Mouse (Mus musculus) hindbrain, embryonic 16.5 days (tissue): ENCODE results near the gene Cd320. TPM values are rescaled to one million over a fixed set of nuclear protein-coding genes. Genes with fewer than 3 reads are reported as not detected.
"Not testable (repeated sequence)": the region's sequence is repeated elsewhere in the genome, so short reads cannot be mapped to it uniquely, and the experiment has no call there.

Experiments
- ATAC-seq: fragments of 200-750 bp; cut with Nextera tagmentation; 2 replicates; pipeline ENCODE4 v1.8.0; 2017; ENCODE audit warnings: moderate TSS enrichment, moderate library complexity
- H3K27ac ChIP-seq: fragments of 300-500 bp; sonication (generic); 2 replicates; pipeline ENCODE4 v1.5.1; 2014; ENCODE audit warnings: low read depth, mild to moderate bottlenecking, control low read depth, low read length, moderate library complexity
- H3K27me3 ChIP-seq: fragments of 300-500 bp; sonication (generic); replicated peaks from 2 replicates; pipeline ENCODE4 v1.6.1; 2014; ENCODE audit warnings: low read length; ENCODE audit not compliant: control insufficient read depth, insufficient read depth
- H3K36me3 ChIP-seq: fragments of 300-500 bp; sonication (generic); 2 replicates; pipeline ENCODE4 v1.6.1; 2014; ENCODE audit warnings: mild to moderate bottlenecking, low read length, moderate library complexity, mixed read lengths; ENCODE audit not compliant: control insufficient read depth, insufficient read depth
- H3K4me1 ChIP-seq: fragments of 300-500 bp; sonication (generic); 2 replicates; pipeline ENCODE4 v1.6.1; 2014; ENCODE audit warnings: low read depth, low read length; ENCODE audit not compliant: control insufficient read depth, insufficient read depth
- H3K4me2 ChIP-seq: fragments of 300-500 bp; sonication (generic); 2 replicates; pipeline ENCODE4 v1.6.1; 2014; ENCODE audit warnings: mild to moderate bottlenecking, low read length, control low read depth, moderate library complexity
- H3K4me3 ChIP-seq: fragments of 300-500 bp; sonication (generic); 2 replicates; pipeline ENCODE4 v1.5.1; 2014; ENCODE audit warnings: mild to moderate bottlenecking, low read length, control low read depth, moderate library complexity
- H3K9ac ChIP-seq: fragments of 300-500 bp; sonication (generic); 2 replicates; pipeline ENCODE4 v1.6.1; 2014; ENCODE audit warnings: low read depth, mild to moderate bottlenecking, control low read depth, low read length, moderate library complexity
- H3K9me3 ChIP-seq: fragments of 300-500 bp; sonication (generic); 2 replicates; pipeline ENCODE4 v1.6.1; 2014; ENCODE audit warnings: mild to moderate bottlenecking, low read length, moderate library complexity; ENCODE audit not compliant: control insufficient read depth
- WGBS: fragments of 180-500 bp; shearing (Covaris S2); extraction: QIAGEN DNeasy Blood & Tissue Kit; methylation state at CpG from one replicate; pipeline ENCODE4 v1.1.7; 2014; 5-methylcytosine and 5-hydroxymethylcytosine counted together
- polyA plus RNA-seq: library from polyadenylated mRNA; unstranded; fragments of >200 nt; fragmentation: Nextera tagmentation; extraction: Ambion mirVana; gene quantifications from 2 replicates; pipeline ENCODE4 v1.2.1, GENCODE M21; 2015

Cd320 gene
- polyA plus RNA-seq, 1 experiment from 2014 or later, result 59.8 TPM

DNA sequence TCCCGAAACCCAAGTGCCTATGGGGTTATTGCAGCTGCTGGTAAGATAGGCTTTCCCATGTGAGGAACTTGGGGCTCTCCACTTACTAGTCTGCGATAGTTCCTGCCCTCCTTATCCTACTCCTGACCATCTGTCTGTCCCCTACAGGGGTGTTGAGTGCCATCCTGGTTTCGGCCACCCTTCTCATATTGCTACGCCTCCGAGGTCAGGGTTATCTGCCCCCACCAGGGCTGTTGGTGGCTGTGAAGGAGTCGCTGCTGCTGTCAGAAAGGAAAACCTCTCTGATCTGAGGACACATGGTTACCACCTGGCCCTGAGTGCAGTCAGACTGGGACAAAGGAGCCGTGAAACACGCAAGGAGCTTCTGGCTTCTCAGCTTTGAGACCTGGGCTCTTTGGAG, 5.2 kb downstream of the Cd320 start:
- Histone ChIP-seq H3K4me2 (no peak overlapping the region), H3K9ac (no peak overlapping the region), H3K4me1 (peaks cover 12% of the 10 kb centered on the region), H3K27me3 (no peaks in the 10 kb centered on the region), H3K27ac (no peak overlapping the region), H3K36me3 (peaks cover 10% of the 10 kb centered on the region; the same call in 1 of the 2 replicates), H3K4me3 (no peak overlapping the region), H3K9me3 (no peaks in the 10 kb centered on the region)
- WGBS, result 91% methylated on average over 8 of the region's 8 CpGs
- ATAC-seq, result no peak

DNA sequence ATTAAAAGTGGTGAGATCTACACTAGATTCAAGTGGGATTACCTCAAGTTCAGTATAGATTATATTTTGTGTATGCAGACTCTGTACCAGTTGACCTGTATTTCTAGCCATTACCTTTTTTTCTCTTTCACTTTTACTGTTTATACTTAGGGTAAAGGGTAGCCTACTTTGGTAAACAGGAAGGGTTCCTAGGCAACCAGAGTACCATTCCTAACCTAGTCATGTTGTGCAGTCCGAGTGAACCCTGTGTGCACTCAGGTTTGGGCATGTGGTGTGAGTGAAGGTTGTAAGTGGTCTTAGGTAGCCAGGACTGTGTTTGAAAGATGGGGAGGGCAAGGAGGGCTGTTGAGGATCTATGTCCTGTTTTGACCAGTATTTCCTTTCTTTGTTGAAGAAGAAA, 8.4 kb downstream of the Cd320 start:
- H3K27ac ChIP-seq, result no peak overlapping the region
- peaks cover 10% of the 10 kb centered on the region; the same call in 1 of the 2 replicates for H3K36me3 ChIP-seq
- H3K4me1 ChIP-seq, result no peaks in the 10 kb centered on the region
- no peak overlapping the region for H3K4me2 ChIP-seq
- H3K27me3 ChIP-seq, result no peaks in the 10 kb centered on the region
- no peaks in the 10 kb centered on the region for H3K9me3 ChIP-seq
- H3K4me3 ChIP-seq, result no peak overlapping the region
- no peak for ATAC-seq
- WGBS, result 77% methylated on average over 1 of the region's 1 CpGs
- no peak overlapping the region for H3K9ac ChIP-seq

DNA sequence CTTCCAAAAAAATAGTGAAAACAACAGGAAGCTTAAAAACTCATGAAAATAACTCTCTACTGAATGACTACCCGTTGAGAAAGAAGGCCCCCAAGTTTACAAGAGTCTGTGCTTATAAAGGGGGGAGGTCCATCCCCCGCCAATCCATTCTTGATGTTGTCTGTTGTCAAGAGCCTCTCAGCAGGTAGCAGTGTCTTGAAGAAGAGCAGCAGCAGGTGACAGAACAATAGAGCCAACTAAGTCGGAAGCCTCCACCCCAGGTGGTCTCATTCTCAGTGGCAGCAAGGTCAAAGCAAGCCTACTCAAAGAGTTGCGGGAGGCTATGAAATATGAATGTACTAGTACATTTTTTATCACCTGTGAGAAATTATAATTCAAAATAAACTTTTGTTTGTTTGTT, 14.9 kb downstream of the Cd320 start:
- H3K36me3 ChIP-seq, result no peaks in the 10 kb centered on the region
- 52% methylated on average over 4 of the region's 4 CpGs for WGBS
- H3K4me3 ChIP-seq, result no peak overlapping the region
- no peak overlapping the region for H3K9ac ChIP-seq
- no peak overlapping the region for H3K4me2 ChIP-seq
- H3K4me1 ChIP-seq, result no peaks in the 10 kb centered on the region
- ATAC-seq, result no peak
- no peaks in the 10 kb centered on the region for H3K9me3 ChIP-seq
- H3K27ac ChIP-seq, result no peak overlapping the region
- no peaks in the 10 kb centered on the region for H3K27me3 ChIP-seq

DNA sequence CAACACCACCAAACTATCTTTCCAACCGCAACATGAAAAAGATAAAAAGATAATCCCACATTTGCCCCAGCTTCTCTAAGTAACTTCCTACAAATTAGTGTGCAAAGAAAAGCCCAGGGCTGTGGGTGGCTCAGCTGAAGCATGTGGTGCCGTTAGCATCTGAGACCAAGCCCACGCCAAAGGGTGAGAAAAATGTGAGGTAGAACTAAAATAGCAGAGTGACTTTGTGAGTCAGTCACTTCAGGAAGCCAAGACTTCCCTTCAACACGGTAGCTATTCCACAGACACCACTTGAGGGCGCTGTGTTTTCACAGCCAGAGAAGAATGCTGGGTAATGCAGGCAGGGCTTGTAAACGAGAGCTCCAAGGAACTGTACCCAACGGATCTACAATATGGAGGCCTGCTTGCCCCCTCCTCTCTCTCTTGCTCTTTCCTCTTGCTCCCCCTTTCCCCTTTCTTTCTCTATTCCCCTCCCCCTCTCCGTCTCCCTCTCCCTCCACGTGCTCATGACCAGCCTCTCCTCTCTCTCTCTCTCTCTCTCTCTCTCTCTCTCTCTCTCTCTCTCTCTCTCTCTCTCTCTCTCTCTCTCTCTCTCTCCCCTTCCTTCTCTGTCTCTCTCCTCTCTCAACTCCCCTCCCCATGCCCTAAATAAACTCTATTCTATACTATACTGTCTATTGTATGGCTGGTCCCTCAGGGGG, 22.6 kb downstream of the Cd320 start:
- no peak for ATAC-seq
- H3K4me2 ChIP-seq, result no peak overlapping the region
- H3K9me3 ChIP-seq, result no peaks in the 10 kb centered on the region
- no peak overlapping the region for H3K4me3 ChIP-seq
- H3K4me1 ChIP-seq, result no peaks in the 10 kb centered on the region
- H3K27me3 ChIP-seq, result no peaks in the 10 kb centered on the region
- WGBS, result 37% methylated on average over 9 of the region's 9 CpGs
- no peak overlapping the region for H3K27ac ChIP-seq
- no peak overlapping the region for H3K9ac ChIP-seq
- H3K36me3 ChIP-seq, result no peaks in the 10 kb centered on the region

DNA sequence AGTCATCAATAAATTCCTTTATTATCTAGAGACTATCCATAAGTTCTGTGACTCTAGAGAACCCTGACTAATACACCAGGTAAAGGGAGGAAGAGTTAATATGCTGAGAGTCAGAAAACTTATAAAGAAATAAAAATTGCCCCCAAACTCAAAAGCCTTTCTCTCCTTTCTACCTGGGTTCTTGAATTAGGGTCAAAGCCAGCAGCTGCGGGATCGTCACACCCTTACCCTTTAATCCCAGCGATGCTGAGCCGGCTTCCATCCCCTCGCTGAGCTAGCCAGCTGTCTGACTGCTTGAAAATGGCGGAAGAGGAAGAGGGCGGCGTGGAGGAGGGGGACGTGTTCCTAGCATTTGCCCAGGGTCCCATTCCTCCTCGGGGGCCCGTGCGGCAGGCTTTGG, 30.6 kb downstream of the Cd320 start, which contains the start of gene Gm7029:
Gene Gm7029 (plus strand): TSS at position 301 of the 400 bp plus-strand sequence.
- not testable (repeated sequence) for H3K4me2 ChIP-seq, H3K27ac ChIP-seq, H3K4me3 ChIP-seq, H3K9ac ChIP-seq, H3K27me3 ChIP-seq, H3K9me3 ChIP-seq, H3K4me1 ChIP-seq, H3K36me3 ChIP-seq, ATAC-seq
- no CpG with 5 or more reads among the region's 12 CpGs for WGBS

DNA sequence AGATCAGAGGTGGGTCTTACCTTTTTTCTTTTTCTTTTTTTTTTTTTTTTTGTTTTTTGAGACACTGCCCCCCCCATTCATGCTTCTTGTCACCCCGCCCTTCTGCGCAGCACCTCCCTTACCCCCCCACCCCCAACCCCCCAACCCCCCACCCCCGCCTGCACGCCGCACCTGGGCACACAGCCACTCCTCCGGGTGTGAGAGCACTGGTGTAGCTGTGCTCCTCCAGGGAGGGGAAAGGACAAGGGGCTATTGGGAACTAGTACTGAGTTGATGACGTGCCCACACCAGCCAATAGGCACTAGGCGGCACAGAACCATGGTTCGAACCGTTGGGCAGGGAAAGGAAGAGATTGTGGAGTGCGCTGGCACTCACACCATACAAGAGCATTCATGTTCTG, 31.5 kb downstream of the Cd320 start:
- Histone ChIP-seq H3K4me3 (no peak overlapping the region), H3K9me3 (no peaks in the 10 kb centered on the region), H3K9ac (no peak overlapping the region), H3K36me3 (no peaks in the 10 kb centered on the region), H3K4me2 (no peak overlapping the region), H3K4me1 (no peaks in the 10 kb centered on the region), H3K27ac (no peak overlapping the region), H3K27me3 (no peaks in the 10 kb centered on the region)
- 89% methylated on average over 11 of the region's 11 CpGs for WGBS
- ATAC-seq, result no peak

GRCm38 (mm10) chr17:33875797-33876196, 32.9 kb downstream of the Cd320 start:
- 81% methylated on average over 5 of the region's 5 CpGs for WGBS
- not testable (repeated sequence) for H3K9ac ChIP-seq, H3K27me3 ChIP-seq, ATAC-seq, H3K36me3 ChIP-seq, H3K4me3 ChIP-seq, H3K4me2 ChIP-seq, H3K27ac ChIP-seq, H3K9me3 ChIP-seq, H3K4me1 ChIP-seq

- H3K27me3 ChIP-seq, H3K27ac ChIP-seq, H3K9ac ChIP-seq, ATAC-seq, H3K4me3 ChIP-seq, H3K36me3 ChIP-seq, H3K4me2 ChIP-seq, H3K9me3 ChIP-seq, H3K4me1 ChIP-seq: not testable (repeated sequence)
- WGBS, result 91% methylated on average over 7 of the region's 11 CpGs
Measured at GRCm38 (mm10) chr17:33884320-33884719, 41.4 kb downstream of the Cd320 start.

GRCm38 (mm10) chr17:33887802-33888201, 44.9 kb downstream of the Cd320 start:
- not testable (repeated sequence) for H3K27me3 ChIP-seq, H3K4me1 ChIP-seq, ATAC-seq, H3K4me2 ChIP-seq, H3K27ac ChIP-seq, H3K9me3 ChIP-seq, H3K4me3 ChIP-seq, H3K36me3 ChIP-seq, H3K9ac ChIP-seq
- 87% methylated on average over 2 of the region's 2 CpGs for WGBS

DNA sequence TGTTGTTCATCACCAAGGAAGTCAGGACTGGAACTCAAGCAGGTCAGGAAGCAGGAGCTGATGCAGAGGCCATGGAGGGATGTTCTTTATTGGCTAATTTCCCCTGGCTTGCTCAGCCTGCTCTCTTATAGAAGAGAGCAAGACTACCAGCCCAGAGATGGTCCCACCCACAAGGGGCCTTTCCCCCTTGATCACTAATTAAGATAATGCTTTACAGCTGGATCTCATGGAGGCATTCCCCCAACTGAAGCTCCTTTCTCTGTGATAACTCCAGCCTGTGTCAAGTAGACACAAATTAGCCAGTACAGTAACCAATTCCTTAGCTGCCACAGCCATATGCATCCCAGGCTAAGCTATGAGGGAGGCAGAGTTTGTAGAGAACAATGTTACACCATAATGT, 45.3 kb downstream of the Cd320 start:
- not testable (repeated sequence) for H3K9ac ChIP-seq, H3K36me3 ChIP-seq, H3K4me3 ChIP-seq, H3K4me1 ChIP-seq, H3K27ac ChIP-seq, H3K9me3 ChIP-seq, H3K27me3 ChIP-seq, ATAC-seq, H3K4me2 ChIP-seq
